In the genomic region with DNA sequence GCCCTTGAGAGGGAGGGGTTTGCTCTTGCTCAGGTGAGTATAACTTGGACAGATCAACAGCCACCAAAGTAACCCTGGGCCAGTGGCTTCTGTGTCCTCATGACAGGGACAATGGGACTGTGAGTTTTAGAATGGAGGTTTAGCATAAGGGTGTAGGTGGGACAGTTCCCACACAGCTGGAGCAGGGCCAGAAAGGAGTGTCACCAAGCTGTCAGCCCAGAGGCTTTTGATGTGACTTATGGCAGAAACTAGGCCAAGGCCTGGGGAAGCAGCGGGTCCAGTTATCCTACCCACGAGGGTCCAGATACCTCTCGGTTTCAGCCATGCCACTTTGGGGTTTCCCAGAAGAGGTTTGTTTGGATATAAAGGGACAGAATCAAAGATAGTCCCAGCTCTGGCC, we compare ENCODE assay signal across 26 mouse cellular contexts.
A peak's percentile ranks its signal among the peaks of the same experiment; 100 is the strongest.
DNase-seq lines count a peak whose midpoint lies in the region; ATAC-seq lines count a peak whose summit lies in the region.
"Had no signal": no experiment of that assay in that cellular context is flagged by ENCODE, and none has a peak within 500 bp of the region (broad histone marks: within the 10 kb centered on the region; RNA-seq: fewer than 3 reads in every experiment).

No protein-coding gene starts in this region.

- H3K36me3 ChIP-seq in hindbrain, embryonic 10.5 days, result no peaks in the 10 kb centered on the region
- H3K36me3 ChIP-seq in hindbrain, embryonic 13.5 days, result no peaks in the 10 kb centered on the region
- H3K36me3 ChIP-seq: embryonic facial prominence, embryonic 12.5 days; heart, embryonic 12.5 days; limb, embryonic 12.5 days; liver, embryonic 12.5 days; midbrain, embryonic 12.5 days; neural tube, embryonic 12.5 days had no signal

- 66% methylated on average over 3 of the region's 3 CpGs for WGBS in hindbrain, embryonic 10.5 days
- WGBS in hindbrain, embryonic 13.5 days, result 68% methylated on average over 3 of the region's 3 CpGs

- DNase-seq in adrenal gland, adult (ENCODE audit: inconsistent age in 2 of 2, low spot score in 1 of 2), result peak; percentile 41 to 69
- no peak for DNase-seq in adrenal gland, adult 18-20 months (ENCODE audit: low spot score in 2 of 2)
- DNase-seq in hindbrain, embryonic 10.5 days (ENCODE audit: low spot score), result no peak
- peak; percentile 42 for DNase-seq in layer of hippocampus, adult 9-11 months
- DNase-seq in layer of hippocampus, postnatal 14 days (ENCODE audit: low spot score in 2 of 2), result no peak
- DNase-seq in adrenal gland, postnatal 36 days, result peak; percentile 45 to 52
- DNase-seq: cerebellum, adult 11 months; cerebellum, adult 9-11 months; gastrocnemius, postnatal 25 days; heart, adult 18-20 months; heart, postnatal 10 days; kidney, adult 11 months; layer of hippocampus, postnatal 36 days; lung, adult 2 months; lung, postnatal 14 days; thymus, adult 18-20 months; thymus, postnatal 36 days had no signal

- peaks cover 40% of the 10 kb centered on the region for H3K4me1 ChIP-seq in hindbrain, embryonic 10.5 days (replicated peaks)
- peaks cover 5% of the 10 kb centered on the region; the same call in 1 of the 2 replicates for H3K4me1 ChIP-seq in hindbrain, embryonic 13.5 days (replicated peaks)
- H3K4me1 ChIP-seq: liver, embryonic 12.5 days had no signal

- no peak overlapping the region for H3K4me3 ChIP-seq in hindbrain, embryonic 10.5 days
- H3K4me3 ChIP-seq in hindbrain, embryonic 13.5 days, result no peak overlapping the region
- H3K4me3 ChIP-seq: embryonic facial prominence, embryonic 12.5 days; forebrain, embryonic 13.5 days; heart, embryonic 12.5 days; limb, embryonic 12.5 days; liver, embryonic 12.5 days; midbrain, embryonic 12.5 days; neural tube, embryonic 12.5 days had no signal

- H3K9me3 ChIP-seq in hindbrain, embryonic 10.5 days, result no peaks in the 10 kb centered on the region
- H3K9me3 ChIP-seq in hindbrain, embryonic 13.5 days, result no peaks in the 10 kb centered on the region
- H3K9me3 ChIP-seq: embryonic facial prominence, embryonic 12.5 days; forebrain, embryonic 13.5 days; heart, embryonic 12.5 days; limb, embryonic 12.5 days; liver, embryonic 12.5 days; midbrain, embryonic 12.5 days; neural tube, embryonic 12.5 days had no signal

- H3K9ac ChIP-seq in hindbrain, embryonic 13.5 days, result no peak overlapping the region
- H3K9ac ChIP-seq: embryonic facial prominence, embryonic 12.5 days; forebrain, embryonic 13.5 days; heart, embryonic 12.5 days; limb, embryonic 12.5 days; liver, embryonic 12.5 days; midbrain, embryonic 12.5 days; neural tube, embryonic 12.5 days had no signal

- ATAC-seq in hindbrain, embryonic 13.5 days (ENCODE audit: low FRiP score), result no peak; the same call in 1 of the 2 replicates
- no peak for ATAC-seq in activated CD4-positive, CD25-positive, alpha-beta regulatory T cell, adult 4 months
- ATAC-seq: forebrain, embryonic 13.5 days; liver, embryonic 12.5 days had no signal

- peak overlapping the region; percentile 29; the same call in 1 of the 2 replicates for H3K27ac ChIP-seq in hindbrain, embryonic 10.5 days
- no peak overlapping the region for H3K27ac ChIP-seq in hindbrain, embryonic 13.5 days
- H3K27ac ChIP-seq: embryonic facial prominence, embryonic 12.5 days; forebrain, embryonic 13.5 days; limb, embryonic 12.5 days; liver, embryonic 12.5 days; midbrain, embryonic 12.5 days; neural tube, embryonic 12.5 days had no signal

- H3K4me2 ChIP-seq in hindbrain, embryonic 13.5 days, result no peak overlapping the region
- H3K4me2 ChIP-seq: forebrain, embryonic 13.5 days; heart, embryonic 12.5 days; liver, embryonic 12.5 days; midbrain, embryonic 12.5 days; neural tube, embryonic 12.5 days had no signal

- H3K27me3 ChIP-seq in hindbrain, embryonic 10.5 days (ENCODE audit: insufficient read depth, poor library complexity, severe bottlenecking), result peaks cover 15% of the 10 kb centered on the region
- H3K27me3 ChIP-seq in hindbrain, embryonic 13.5 days, result no peaks in the 10 kb centered on the region
- H3K27me3 ChIP-seq: embryonic facial prominence, embryonic 12.5 days; limb, embryonic 12.5 days; liver, embryonic 12.5 days; neural tube, embryonic 12.5 days had no signal

Comparison
In these comparisons a context has a peak if more than half of its experiments do, and no peak if none do; other contexts are left out.
1. DNase-seq: peak in adrenal gland, adult (2 of 2), layer of hippocampus, adult 9-11 months (single experiment) and adrenal gland, postnatal 36 days (2 of 2); none in adrenal gland, adult 18-20 months (0 of 2), hindbrain, embryonic 10.5 days (single experiment) and layer of hippocampus, postnatal 14 days (0 of 2).